In genomic region chr2:131139886-131140532, GRCm38 (mm10) we compare ENCODE assay signal across 10 mouse cellular contexts. TPM values are rescaled to one million over a fixed set of nuclear protein-coding genes. Genes with fewer than 3 reads are reported as not detected.
DNase-seq lines count a peak whose midpoint lies in the region; ATAC-seq and TF ChIP-seq lines count a peak whose summit lies in the region.
"Had no signal": no experiment of that assay in that cellular context is flagged by ENCODE, and none has a peak within 500 bp of the region (broad histone marks: within the 10 kb centered on the region; RNA-seq: fewer than 3 reads in every experiment).

No protein-coding gene starts in this region.

- H3K4me2 ChIP-seq in intestine, embryonic 15.5 days (replicated peaks), result 0 out of 2 replicates have a peak overlapping the region, but pooled peaks have one; percentile 17
- H3K4me2 ChIP-seq in stomach, postnatal 0 days (replicated peaks; ENCODE audit: low read depth), result no peak overlapping the region
- H3K4me2 ChIP-seq: midbrain, embryonic 12.5 days had no signal

- no peaks in the 10 kb centered on the region for H3K79me2 ChIP-seq in liver, adult 2 months (ENCODE audit: control insufficient read depth, insufficient read depth, low read length)

- TF ChIP-seq POLR2A in liver, adult 2 months (IDR thresholded peaks at IDR 0.05; ENCODE audit: extremely low read depth, insufficient read depth, low read length), result no peak

- H3K27me3 ChIP-seq in intestine, embryonic 15.5 days (replicated peaks), result no peaks in the 10 kb centered on the region
- H3K27me3 ChIP-seq in liver, adult 2 months (ENCODE audit: control insufficient read depth, insufficient read depth, low read length), result no peaks in the 10 kb centered on the region
- no peaks in the 10 kb centered on the region for H3K27me3 ChIP-seq in stomach, postnatal 0 days (ENCODE audit: control insufficient read depth, insufficient read depth, low read length)
- H3K27me3 ChIP-seq: midbrain, embryonic 12.5 days had no signal

- H3K27ac ChIP-seq in intestine, embryonic 15.5 days, result peak overlapping the region; percentile 36; the same call in 1 of the 2 replicates
- H3K27ac ChIP-seq in liver, adult 2 months (replicated peaks; ENCODE audit: insufficient read depth, low read depth, low read length), result peak overlapping the region; percentile 57
- H3K27ac ChIP-seq in stomach, postnatal 0 days (replicated peaks), result peak overlapping the region; percentile 40; the same call in 1 of the 2 replicates
- H3K27ac ChIP-seq: midbrain, embryonic 12.5 days had no signal

- TF ChIP-seq EP300 in stomach, postnatal 0 days (optimal IDR thresholded peaks at IDR 0.05), result no peak

- peak; percentile 19 to 26 for DNase-seq in spleen, postnatal 10 days (ENCODE audit: low spot score in 2 of 2)
- no peak for DNase-seq in spleen, postnatal 14 days (ENCODE audit: low spot score in 2 of 2)
- no peak for DNase-seq in liver, adult 2 months (ENCODE audit: extremely low read depth, low read depth, low spot score)
- DNase-seq in stomach, postnatal 0 days (ENCODE audit: low spot score), result no peak
- DNase-seq in adrenal gland, adult 18-20 months (ENCODE audit: low spot score in 2 of 2), result no peak
- no peak for DNase-seq in adrenal gland, postnatal 14 days
- DNase-seq: layer of hippocampus, adult 9-11 months had no signal

- no peak overlapping the region for H3K9ac ChIP-seq in intestine, embryonic 15.5 days
- no peak overlapping the region for H3K9ac ChIP-seq in liver, adult 2 months (ENCODE audit: low read depth, low read length)
- no peak overlapping the region for H3K9ac ChIP-seq in stomach, postnatal 0 days (ENCODE audit: low read length)
- H3K9ac ChIP-seq: midbrain, embryonic 12.5 days had no signal

- ATAC-seq in intestine, embryonic 15.5 days, result peak; percentile 21
- ATAC-seq in stomach, postnatal 0 days (ENCODE audit: low FRiP score, low TSS enrichment), result peak; percentile 6; the same call in 1 of the 2 replicates
- no peak for ATAC-seq in cerebellum, adult (ENCODE audit: insufficient number of reproducible peaks, low FRiP score, low TSS enrichment)

- TF ChIP-seq CTCF in liver, adult 2 months (IDR thresholded peaks at IDR 0.05; ENCODE audit: low read depth, low read length), result no peak
- no peak for TF ChIP-seq CTCF in stomach, postnatal 0 days (IDR thresholded peaks at IDR 0.05; ENCODE audit: low read depth)

- H3K4me1 ChIP-seq in intestine, embryonic 15.5 days (replicated peaks), result peaks cover 11% of the 10 kb centered on the region
- H3K4me1 ChIP-seq in liver, adult 2 months (ENCODE audit: control insufficient read depth, insufficient read depth, low read length), result 0 out of 2 replicates have a peak, but pooled peaks cover 4% of the 10 kb centered on the region
- H3K4me1 ChIP-seq in stomach, postnatal 0 days (replicated peaks; ENCODE audit: control insufficient read depth, insufficient read depth), result no peaks in the 10 kb centered on the region

- no peak overlapping the region for H3K4me3 ChIP-seq in intestine, embryonic 15.5 days (replicated peaks)
- no peak overlapping the region for H3K4me3 ChIP-seq in liver, adult 2 months (ENCODE audit: insufficient read depth, low read depth, low read length)
- no peak overlapping the region for H3K4me3 ChIP-seq in stomach, postnatal 0 days (ENCODE audit: low read depth, low read length)
- H3K4me3 ChIP-seq: midbrain, embryonic 12.5 days had no signal

- H3K9me3 ChIP-seq in intestine, embryonic 15.5 days, result no peaks in the 10 kb centered on the region
- no peaks in the 10 kb centered on the region for H3K9me3 ChIP-seq in stomach, postnatal 0 days (ENCODE audit: control insufficient read depth, low read length)
- H3K9me3 ChIP-seq: midbrain, embryonic 12.5 days had no signal

- peaks cover 24% of the 10 kb centered on the region for H3K36me3 ChIP-seq in intestine, embryonic 15.5 days
- H3K36me3 ChIP-seq in liver, adult 2 months (ENCODE audit: control insufficient read depth, insufficient read depth, low read length), result no peaks in the 10 kb centered on the region
- H3K36me3 ChIP-seq in stomach, postnatal 0 days (ENCODE audit: control insufficient read depth, insufficient read depth, low read length), result peaks cover 7% of the 10 kb centered on the region; the same call in 1 of the 2 replicates

- WGBS in intestine, embryonic 15.5 days, result 18% methylated on average over 5 of the region's 5 CpGs
- WGBS in liver, adult 2 months, result 25% methylated on average over 5 of the region's 5 CpGs
- WGBS in stomach, postnatal 0 days, result 27% methylated on average over 5 of the region's 5 CpGs

RNA-seq across cellular contexts. Expression of gene Gm11037, which starts 6.7 kb away (rescaled TPM):
- not detected in 2 replicates for polyA plus RNA-seq in intestine, embryonic 15.5 days (2015; fragmentation: Nextera tagmentation; extraction: Ambion mirVana)
- not detected in 2 replicates for total RNA-seq in liver, adult 2 months (2014; rRNA removed)
- not detected in 2 replicates for polyA plus RNA-seq in liver, adult 2 months (2012; rRNA removed)
- polyA plus RNA-seq in stomach, postnatal 0 days (2015; fragmentation: Nextera tagmentation; extraction: Ambion mirVana), result not detected in 2 replicates
- not detected for total RNA-seq in adrenal gland, adult 18-20 months (2021)
- total RNA-seq in adrenal gland, postnatal 14 days (2021), result not detected in 2 replicates
- polyA plus RNA-seq: midbrain, embryonic 12.5 days had no signal

RNA-seq across cellular contexts. Expression of gene Hspa12b, which starts 12.9 kb away (rescaled TPM):
- 9.1 and 9.7 TPM in 2 replicates for polyA plus RNA-seq in intestine, embryonic 15.5 days (2015; fragmentation: Nextera tagmentation; extraction: Ambion mirVana)
- total RNA-seq in liver, adult 2 months (2014; rRNA removed), result 0.87 and 1.0 TPM in 2 replicates
- polyA plus RNA-seq in liver, adult 2 months (2012; rRNA removed), result 0.67 and 1.1 TPM in 2 replicates
- polyA plus RNA-seq in stomach, postnatal 0 days (2015; fragmentation: Nextera tagmentation; extraction: Ambion mirVana), result 4.2 TPM in 2 replicates
- total RNA-seq in adrenal gland, adult 18-20 months (2021), result 10 to 100 TPM in 1 of 2 experiments, 1 to 10 TPM in 1; 8.4 to 11.1 TPM
- total RNA-seq in adrenal gland, postnatal 14 days (2021), result 23.3 and 26.1 TPM in 2 replicates

RNA-seq across cellular contexts. Expression of gene 1700037H04Rik, which starts 19.9 kb away (rescaled TPM):
- 98.6 and 110 TPM in 2 replicates for polyA plus RNA-seq in intestine, embryonic 15.5 days (2015; fragmentation: Nextera tagmentation; extraction: Ambion mirVana)
- total RNA-seq in liver, adult 2 months (2014; rRNA removed), result 3.4 and 3.6 TPM in 2 replicates
- polyA plus RNA-seq in liver, adult 2 months (2012; rRNA removed), result 16.6 and 20.3 TPM in 2 replicates
- polyA plus RNA-seq in stomach, postnatal 0 days (2015; fragmentation: Nextera tagmentation; extraction: Ambion mirVana), result 42.6 and 43.6 TPM in 2 replicates
- total RNA-seq in adrenal gland, adult 18-20 months (2021), result 100 to 1,000 TPM; 103 to 273 TPM
- total RNA-seq in adrenal gland, postnatal 14 days (2021), result 69.4 and 79.8 TPM in 2 replicates

RNA-seq across cellular contexts. Expression of gene Cenpb, which starts 39.9 kb away (rescaled TPM):
- 12.5 and 12.6 TPM in 2 replicates for polyA plus RNA-seq in intestine, embryonic 15.5 days (2015; fragmentation: Nextera tagmentation; extraction: Ambion mirVana)
- total RNA-seq in liver, adult 2 months (2014; rRNA removed), result 27.3 and 27.5 TPM in 2 replicates
- polyA plus RNA-seq in liver, adult 2 months (2012; rRNA removed), result 35.2 and 40.5 TPM in 2 replicates
- 12.2 and 13.9 TPM in 2 replicates for polyA plus RNA-seq in stomach, postnatal 0 days (2015; fragmentation: Nextera tagmentation; extraction: Ambion mirVana)
- 10 to 100 TPM; 51.3 to 63.4 TPM for total RNA-seq in adrenal gland, adult 18-20 months (2021)
- total RNA-seq in adrenal gland, postnatal 14 days (2021), result 65.6 and 70.4 TPM in 2 replicates

RNA-seq across cellular contexts. Expression of gene Cdc25b, which starts 46.7 kb away (rescaled TPM):
- polyA plus RNA-seq in intestine, embryonic 15.5 days (2015; fragmentation: Nextera tagmentation; extraction: Ambion mirVana), result 44.6 and 49.8 TPM in 2 replicates
- 0.94 and 1.0 TPM in 2 replicates for total RNA-seq in liver, adult 2 months (2014; rRNA removed)
- 1.1 and 1.5 TPM in 2 replicates for polyA plus RNA-seq in liver, adult 2 months (2012; rRNA removed)
- polyA plus RNA-seq in stomach, postnatal 0 days (2015; fragmentation: Nextera tagmentation; extraction: Ambion mirVana), result 38.7 and 39.5 TPM in 2 replicates
- 1 to 10 TPM; 4.2 to 5.2 TPM for total RNA-seq in adrenal gland, adult 18-20 months (2021)
- total RNA-seq in adrenal gland, postnatal 14 days (2021), result 16.1 and 17.8 TPM in 2 replicates

Comparison
In these comparisons a context has a peak if more than half of its experiments do, and no peak if none do; other contexts are left out.
1. DNase-seq: peak in spleen, postnatal 10 days (2 of 2); none in spleen, postnatal 14 days (0 of 2), liver, adult 2 months (single experiment), stomach, postnatal 0 days (single experiment), adrenal gland, adult 18-20 months (0 of 2) and adrenal gland, postnatal 14 days (single experiment).
2. RNA of gene 1700037H04Rik, which starts 19.9 kb away (total RNA-seq): 103 to 273 TPM in adrenal gland, adult 18-20 months and 69.4 to 79.8 TPM in adrenal gland, postnatal 14 days; 3.4 to 3.6 TPM in liver, adult 2 months; every median in the first group is over 10 times any median in the second.
3. Peak in every context shown above with its lines, with median percentiles within 50 percentile points of each other: H3K27ac ChIP-seq.